Mouse (Mus musculus): ENCODE results near the gene Pard3b. TPM values are rescaled to one million over a fixed set of nuclear protein-coding genes. Genes with fewer than 3 reads are reported as not detected.

Pard3b gene
- total RNA-seq, 2 experiments from 2014 or later, result 4.2 to 7.4 TPM

DNA sequence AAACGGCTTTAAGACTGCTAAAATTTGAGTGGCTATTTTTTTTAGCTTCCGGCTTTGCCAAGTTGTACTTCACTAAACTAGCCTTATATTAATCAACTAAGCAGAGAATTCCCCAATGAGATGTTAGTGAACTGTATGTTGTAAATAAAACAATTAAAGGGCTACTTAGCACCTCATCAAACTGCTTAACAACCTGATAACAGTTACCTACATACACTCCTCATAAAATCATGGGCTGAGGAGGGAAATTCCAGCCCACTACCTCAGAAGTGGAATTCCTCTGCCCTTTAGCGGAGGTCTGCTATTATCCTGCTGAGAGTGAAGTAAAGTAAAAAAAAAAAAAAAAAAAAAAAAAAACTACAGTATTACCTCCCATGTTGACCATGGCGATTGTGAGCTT, 986.7 kb downstream of the Pard3b start:
- Histone ChIP-seq H3K27ac (no peak overlapping the region), H3K4me3 (no peak overlapping the region)
- TF ChIP-seq CTCF (IDR thresholded peaks at IDR 0.05), result no peak
- intact Hi-C loops (cut with DNase I), result no loop called here
- no peak for DNase-seq

DNA sequence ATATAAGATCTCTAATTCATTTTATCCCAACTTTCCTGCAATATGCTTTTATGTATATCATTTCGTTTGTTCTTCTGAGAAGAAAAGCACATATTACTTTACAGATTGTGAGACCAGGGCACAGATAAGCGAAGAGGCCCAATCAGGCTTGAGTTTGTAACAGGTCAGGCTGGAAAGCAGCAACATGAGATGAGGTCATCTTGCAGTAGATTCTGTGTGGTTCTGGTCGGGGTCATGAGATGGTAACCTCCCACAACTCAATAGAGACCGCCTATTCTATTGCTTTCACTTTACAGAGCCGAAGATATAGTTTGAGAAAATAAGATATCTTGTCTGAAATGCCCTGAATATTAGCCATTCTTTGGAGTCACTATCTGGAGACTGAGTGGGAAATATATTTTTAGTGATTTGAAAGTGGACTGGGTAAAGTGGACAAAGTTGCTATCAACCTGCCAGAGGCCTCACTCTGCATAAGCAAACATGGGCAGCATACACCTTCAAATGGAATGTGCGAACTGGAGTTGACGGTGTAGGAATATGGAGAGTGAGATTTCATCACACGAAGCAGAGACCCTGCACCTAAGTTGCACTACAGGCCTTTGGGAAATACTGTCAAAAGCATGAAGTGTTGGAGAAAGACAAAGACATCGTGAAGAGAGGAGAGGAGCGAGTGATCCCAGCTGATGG, 987.3 kb downstream of the Pard3b start:
- H3K27ac ChIP-seq, result no peak overlapping the region
- H3K4me3 ChIP-seq, result no peak overlapping the region
- intact Hi-C loops (cut with DNase I), result no loop called here
- no peak for DNase-seq
- no peak for TF ChIP-seq CTCF (IDR thresholded peaks at IDR 0.05)

DNA sequence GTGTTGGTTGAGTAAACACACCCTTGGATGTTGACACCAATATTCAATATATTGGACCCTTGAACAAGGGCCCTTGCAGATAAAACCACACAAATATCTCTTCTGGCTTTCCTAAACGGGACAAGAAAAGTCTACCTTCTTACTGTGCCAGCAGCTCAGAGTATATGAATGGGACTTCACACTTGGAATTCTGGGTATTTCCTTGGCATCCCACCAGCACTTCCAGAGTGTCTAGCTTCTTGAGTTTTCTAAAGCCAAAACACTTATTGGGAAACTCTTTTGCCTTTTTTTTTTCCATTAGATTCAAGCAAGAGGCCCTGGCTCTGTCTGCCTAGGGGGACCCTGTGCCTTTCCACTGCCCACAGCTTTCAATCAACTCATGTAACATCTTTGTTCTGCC, 991.3 kb downstream of the Pard3b start:
- DNase-seq, result no peak
- intact Hi-C loops (cut with DNase I), result no loop called here

DNA sequence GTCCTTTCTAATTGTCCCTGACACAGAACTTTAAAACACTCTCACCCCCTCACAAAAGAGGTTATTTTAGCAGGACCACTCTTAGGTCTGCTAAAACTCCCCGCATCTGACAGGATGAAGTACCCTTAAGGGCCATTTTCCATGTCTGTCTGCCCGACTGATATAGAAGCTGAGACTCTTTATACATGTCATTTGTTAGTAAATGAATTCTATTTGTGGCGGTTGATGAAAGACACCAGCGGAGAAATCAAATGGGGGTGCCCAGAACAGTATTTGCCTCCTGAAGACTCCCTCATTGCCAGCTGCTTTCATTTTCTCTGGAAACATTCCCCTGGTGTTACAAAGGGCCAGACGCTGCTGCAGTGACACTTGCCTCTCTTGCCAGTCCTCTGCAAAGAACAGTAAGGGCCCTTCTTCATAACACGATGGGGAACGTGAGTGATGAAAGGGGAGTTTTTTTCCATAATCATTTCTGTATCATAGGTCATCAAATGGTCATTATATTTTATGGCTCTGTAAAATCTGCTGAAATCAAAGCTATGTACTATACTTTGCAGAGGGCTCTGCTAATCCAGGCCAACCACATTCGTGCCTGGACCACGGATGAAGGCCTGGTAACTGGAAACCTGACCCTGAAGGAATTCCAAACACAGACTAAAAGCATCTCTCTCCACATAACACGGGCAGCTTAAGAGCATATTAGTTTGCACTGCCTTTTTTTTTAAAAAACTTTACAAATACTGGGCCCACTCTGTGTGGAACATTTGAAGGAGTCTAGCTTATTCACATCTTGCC, 993.1 kb downstream of the Pard3b start:
- intact Hi-C loops (cut with DNase I), result no loop called here
- Histone ChIP-seq H3K4me3 (no peak overlapping the region), H3K27ac (no peak overlapping the region)
- DNase-seq, result no peak
- TF ChIP-seq CTCF (IDR thresholded peaks at IDR 0.05), result no peak

More for the DNA sequence above, 991.3 kb downstream of the Pard3b start:
- no peak overlapping the region for H3K4me3 ChIP-seq
- no peak for TF ChIP-seq CTCF (IDR thresholded peaks at IDR 0.05)
- H3K27ac ChIP-seq, result no peak overlapping the region

DNA sequence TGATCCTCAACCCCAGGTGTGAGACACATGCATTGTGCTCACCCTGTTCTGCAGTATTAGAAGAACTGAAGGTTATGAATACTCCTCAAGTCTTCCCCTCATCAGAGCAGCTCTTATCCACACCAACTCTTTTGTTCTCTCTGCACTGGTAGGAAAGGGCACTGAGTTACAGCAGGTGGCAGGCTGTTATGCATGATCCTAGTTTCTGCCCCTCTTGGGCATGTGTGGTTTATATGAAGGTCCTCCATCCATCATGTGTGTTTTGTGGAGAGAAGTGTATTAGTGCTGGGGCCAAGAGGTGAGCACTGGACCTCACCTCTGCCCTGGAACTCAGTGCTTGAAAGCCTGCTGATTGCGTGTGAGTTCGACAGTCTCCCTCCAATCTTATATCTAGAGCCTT, 994.3 kb downstream of the Pard3b start:
- intact Hi-C loops (cut with DNase I), result no loop called here
- no peak for TF ChIP-seq CTCF (IDR thresholded peaks at IDR 0.05)

DNA sequence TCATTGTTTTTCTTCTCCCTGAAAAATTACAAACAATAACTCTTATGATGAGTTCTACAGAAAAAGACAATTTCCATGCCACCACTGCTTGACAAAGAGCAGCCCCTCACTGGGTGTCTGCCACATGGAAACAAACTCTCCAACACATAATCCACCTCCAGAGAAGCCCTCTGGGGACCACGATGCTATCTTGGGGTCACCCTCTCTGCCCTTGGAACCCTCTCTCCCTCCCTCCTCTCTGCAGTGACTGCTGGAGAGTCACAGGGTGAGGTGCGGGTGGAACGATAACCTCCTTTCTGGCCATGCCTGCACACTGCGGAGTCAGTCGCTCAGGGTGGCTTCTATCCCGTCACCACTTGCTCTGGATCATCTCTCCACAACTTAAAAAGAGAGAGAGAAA, 996.6 kb downstream of the Pard3b start:
- Histone ChIP-seq H3K27ac (no peak overlapping the region), H3K4me3 (no peak overlapping the region)
- no peak for TF ChIP-seq CTCF (IDR thresholded peaks at IDR 0.05)
- intact Hi-C loops (cut with DNase I), result no loop called here
- no peak for DNase-seq

More for the DNA sequence above, 994.3 kb downstream of the Pard3b start:
- DNase-seq, result no peak
- H3K4me3 ChIP-seq, result no peak overlapping the region
- no peak overlapping the region for H3K27ac ChIP-seq

DNA sequence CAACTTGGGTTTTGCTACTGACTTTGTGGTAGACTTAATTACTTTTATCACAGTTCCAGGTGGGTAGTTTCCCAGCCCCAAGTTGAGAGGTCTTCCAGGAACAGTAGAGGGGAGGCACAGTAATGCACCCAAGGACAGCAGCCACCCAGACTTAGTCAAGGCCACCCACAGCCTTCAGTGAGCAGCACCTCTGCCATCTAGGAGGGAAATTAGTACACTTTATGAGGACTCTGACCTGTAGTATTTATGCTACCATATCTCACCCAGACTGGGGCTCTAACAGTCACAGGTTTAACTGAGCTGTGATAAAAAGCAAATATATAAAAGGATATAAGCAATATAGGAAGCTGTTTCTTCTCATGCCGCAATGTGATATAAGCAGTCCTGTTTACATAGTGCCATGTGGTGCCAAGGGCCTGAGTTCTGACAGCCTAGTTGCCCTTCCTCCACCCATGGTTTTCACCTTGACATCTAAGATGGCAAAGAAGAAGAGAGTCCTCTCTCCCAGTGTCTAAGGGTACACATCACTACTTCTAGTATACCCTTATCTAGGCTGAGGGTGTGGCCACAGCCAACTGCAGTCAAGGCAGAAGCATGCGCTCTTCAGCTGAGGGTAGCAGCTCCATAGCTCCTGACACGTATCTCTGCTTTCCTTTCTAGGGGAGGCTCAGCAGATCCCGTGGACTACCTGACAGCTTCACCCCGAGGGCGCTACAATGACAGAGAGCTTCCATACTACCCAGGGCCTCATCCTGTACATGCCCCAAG, 998.5 kb downstream of the Pard3b start:
- Histone ChIP-seq H3K27ac (no peak overlapping the region), H3K4me3 (no peak overlapping the region)
- intact Hi-C loops (cut with DNase I), result no loop called here
- no peak for DNase-seq
- no peak for TF ChIP-seq CTCF (IDR thresholded peaks at IDR 0.05)

DNA sequence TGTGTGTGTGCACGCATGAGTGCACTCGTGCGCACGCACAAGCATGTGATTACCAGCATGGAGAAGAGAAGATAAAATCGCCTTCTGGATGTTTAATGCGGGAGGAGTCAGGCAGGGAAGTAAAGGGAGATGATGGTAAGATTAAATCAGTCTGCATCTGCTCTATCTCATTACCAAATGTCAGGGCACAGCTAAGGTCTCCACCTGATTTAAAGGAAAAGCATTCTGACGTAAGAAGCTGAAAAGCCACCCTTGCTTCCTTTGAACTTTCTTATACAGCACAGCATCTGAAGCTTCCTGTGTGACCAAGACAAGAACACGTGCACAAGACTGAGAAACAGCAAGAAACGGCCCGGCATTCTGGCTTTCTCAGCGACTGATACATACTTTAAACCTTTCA, 1000.4 kb downstream of the Pard3b start:
- Histone ChIP-seq H3K27ac (no peak overlapping the region), H3K4me3 (no peak overlapping the region)
- TF ChIP-seq CTCF (IDR thresholded peaks at IDR 0.05), result no peak
- intact Hi-C loops (cut with DNase I), result no loop called here
- DNase-seq, result no peak

DNA sequence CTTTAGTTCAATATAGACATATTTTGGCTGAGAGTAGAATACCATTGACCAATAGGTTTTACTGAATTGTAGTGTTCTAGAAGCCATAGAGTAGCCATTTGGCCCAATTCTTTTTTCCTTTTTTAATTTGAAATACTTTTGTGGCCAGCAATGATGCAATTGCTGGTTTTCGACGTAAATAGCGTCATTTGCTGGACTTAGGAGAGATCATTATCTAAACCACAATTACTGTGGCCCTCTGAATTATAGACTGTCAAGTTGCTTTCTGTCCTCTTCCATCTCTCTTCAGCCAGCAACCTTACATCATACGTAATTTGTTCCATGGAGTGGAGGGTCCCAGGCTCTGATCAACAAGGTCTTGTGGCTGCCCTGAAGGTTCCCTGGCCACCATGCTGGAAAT, 1000.8 kb downstream of the Pard3b start:
- no peak for TF ChIP-seq CTCF (IDR thresholded peaks at IDR 0.05)
- Histone ChIP-seq H3K27ac (no peak overlapping the region), H3K4me3 (no peak overlapping the region)
- no peak for DNase-seq
- intact Hi-C loops (cut with DNase I), result no loop called here

DNA sequence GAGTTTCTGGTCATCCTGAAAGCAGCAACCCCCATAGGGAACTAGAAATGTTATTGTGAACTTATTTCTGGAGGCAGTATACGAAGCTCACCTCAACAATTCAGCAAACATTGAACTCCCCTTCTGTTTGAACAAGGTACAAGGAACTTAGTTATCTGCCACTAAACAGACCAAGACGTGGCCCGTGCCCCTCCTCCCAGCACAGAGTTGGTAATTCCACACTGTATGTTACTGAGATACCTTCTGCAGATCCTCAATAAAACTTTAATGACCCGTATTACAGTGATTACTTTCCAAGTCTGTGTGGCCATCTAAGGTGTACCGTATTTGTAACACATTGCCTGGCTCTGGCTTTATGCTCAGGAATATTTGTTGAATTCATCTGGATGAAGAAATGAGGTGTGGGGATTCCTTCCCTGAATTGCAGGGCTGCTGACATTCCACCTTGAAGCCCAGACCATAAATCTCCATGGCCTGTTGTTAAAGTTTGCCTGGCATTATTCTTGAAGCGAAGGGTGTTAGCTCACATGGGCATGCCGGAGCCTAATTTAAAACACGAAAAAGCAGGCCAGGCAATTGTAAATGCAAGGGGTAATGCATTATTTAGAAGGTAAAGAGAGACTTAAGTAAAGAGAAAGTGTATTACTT, 1006.1 kb downstream of the Pard3b start:
- intact Hi-C loops (cut with DNase I), result no loop called here
- Histone ChIP-seq H3K4me3 (no peak overlapping the region), H3K27ac (no peak overlapping the region)
- TF ChIP-seq CTCF (IDR thresholded peaks at IDR 0.05), result no peak
- DNase-seq, result no peak

DNA sequence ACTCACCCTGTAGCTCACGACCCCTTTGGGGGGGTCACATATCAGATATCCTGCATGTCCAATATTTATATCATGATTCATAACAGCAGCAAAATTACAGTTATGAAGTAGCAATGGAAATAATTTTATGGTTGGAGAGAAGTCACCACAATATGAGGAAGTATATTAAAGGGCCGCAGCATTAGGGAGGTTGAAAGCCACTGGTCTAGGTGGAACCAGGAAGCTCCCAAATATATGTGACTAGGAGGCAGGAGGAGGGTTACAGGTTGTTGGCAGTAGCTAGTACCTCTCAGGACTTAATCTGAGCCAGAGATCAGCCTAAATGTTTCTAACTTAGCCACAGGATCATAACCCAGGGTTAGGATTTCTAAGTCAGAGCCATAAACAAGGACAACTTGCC, 1008.2 kb downstream of the Pard3b start:
- H3K4me3 ChIP-seq, result no peak overlapping the region
- DNase-seq, result no peak
- intact Hi-C loops (cut with DNase I), result no loop called here
- no peak overlapping the region for H3K27ac ChIP-seq
- no peak for TF ChIP-seq CTCF (IDR thresholded peaks at IDR 0.05)

DNA sequence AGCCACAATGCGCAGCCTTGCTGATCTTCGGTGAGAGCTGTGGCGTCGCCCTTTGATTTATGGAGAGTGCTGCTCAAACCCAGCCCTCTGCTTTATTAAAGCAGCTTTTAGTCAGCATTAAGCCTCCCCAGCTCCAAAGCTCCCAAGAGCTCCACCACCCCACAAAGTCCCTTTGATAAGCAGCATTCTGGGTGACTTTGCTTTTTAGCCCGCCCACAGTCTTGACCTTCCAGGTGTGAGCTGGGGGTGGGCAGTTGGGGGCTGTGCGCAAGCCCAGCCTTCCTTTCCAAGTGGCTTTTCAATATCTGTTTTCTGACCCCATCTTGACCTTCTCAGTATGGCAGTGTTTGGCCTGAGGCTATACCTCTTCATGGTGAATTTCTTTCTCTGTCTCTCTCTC, 1009.5 kb downstream of the Pard3b start:
- intact Hi-C loops (cut with DNase I), result no loop called here
- no peak overlapping the region for H3K27ac ChIP-seq
- DNase-seq, result no peak
- no peak for TF ChIP-seq CTCF (IDR thresholded peaks at IDR 0.05)
- no peak overlapping the region for H3K4me3 ChIP-seq

DNA sequence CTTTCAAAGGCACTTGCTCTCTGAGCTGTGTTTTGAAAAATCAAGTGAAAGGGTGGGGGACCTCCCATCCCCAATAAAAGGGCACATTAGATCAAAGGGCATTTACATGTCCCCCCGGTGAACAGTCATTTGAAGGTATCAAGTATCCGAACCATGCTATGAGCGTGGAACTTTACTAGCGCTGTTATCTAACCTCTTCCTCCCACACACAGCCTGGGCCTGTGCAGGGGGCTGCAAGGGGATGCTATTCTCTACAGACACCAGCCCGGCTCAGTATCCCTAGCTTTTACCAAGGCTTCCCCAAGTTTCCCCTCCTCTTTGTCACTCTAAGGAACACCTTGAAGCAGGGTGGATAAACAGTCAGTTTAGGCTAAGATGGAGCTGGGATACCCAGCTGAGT, 1010.0 kb downstream of the Pard3b start:
- Histone ChIP-seq H3K27ac (no peak overlapping the region), H3K4me3 (no peak overlapping the region)
- TF ChIP-seq CTCF (IDR thresholded peaks at IDR 0.05), result no peak
- DNase-seq, result no peak
- intact Hi-C loops (cut with DNase I), result no loop called here
